Comparison of ENCODE assay signal across 32 mouse cellular contexts in genomic region chr5:53542073-53542472, GRCm38 (mm10).
DNase-seq lines count a peak whose midpoint lies in the region; ATAC-seq and TF ChIP-seq lines count a peak whose summit lies in the region.
"Had no signal": no experiment of that assay in that cellular context is flagged by ENCODE, and none has a peak within 500 bp of the region (broad histone marks: within the 10 kb centered on the region; RNA-seq: fewer than 3 reads in every experiment).

No protein-coding gene starts in this region.

- H3K9ac ChIP-seq in embryonic facial prominence, embryonic 11.5 days (replicated peaks; ENCODE audit: low read length): no peak overlapping the region
- H3K9ac ChIP-seq in midbrain, embryonic 13.5 days (replicated peaks): no peak overlapping the region
- H3K9ac ChIP-seq: heart, embryonic 15.5 days; hindbrain, embryonic 12.5 days; intestine, embryonic 15.5 days; limb, embryonic 13.5 days; liver, postnatal 0 days had no signal

- H3K4me2 ChIP-seq in embryonic facial prominence, embryonic 11.5 days (ENCODE audit: low read depth, low read length): no peak overlapping the region
- H3K4me2 ChIP-seq in midbrain, embryonic 13.5 days (replicated peaks): no peak overlapping the region
- H3K4me2 ChIP-seq: heart, embryonic 15.5 days; hindbrain, embryonic 12.5 days; intestine, embryonic 15.5 days; limb, embryonic 13.5 days; liver, embryonic 11.5 days had no signal

- POLR2A ChIA-PET in Patski (lab: Charles Lee): interaction anchor here (0.5 to 1.7 kb wide), 4 partner anchors 19 to 51 kb away, joined by 3 to 6 read pairs (median 3); no protein-coding TSS in a partner anchor

- H3K27ac ChIP-seq in embryonic facial prominence, embryonic 11.5 days (replicated peaks; ENCODE audit: low read depth, low read length): no peak overlapping the region
- H3K27ac ChIP-seq in midbrain, embryonic 13.5 days: no peak overlapping the region
- H3K27ac ChIP-seq: heart, embryonic 10.5 days; heart, embryonic 15.5 days; hindbrain, embryonic 12.5 days; hindbrain, postnatal 0 days; intestine, embryonic 15.5 days; kidney, postnatal 0 days; limb, embryonic 13.5 days had no signal

- H3K9me3 ChIP-seq in E14TG2a.4 (ENCODE audit: low read length): no peaks in the 10 kb centered on the region
- H3K9me3 ChIP-seq in embryonic facial prominence, embryonic 11.5 days (replicated peaks; ENCODE audit: control insufficient read depth, low read length): no peaks in the 10 kb centered on the region
- H3K9me3 ChIP-seq in midbrain, embryonic 13.5 days: no peaks in the 10 kb centered on the region
- H3K9me3 ChIP-seq: heart, embryonic 10.5 days; heart, embryonic 15.5 days; hindbrain, embryonic 12.5 days; intestine, embryonic 15.5 days; limb, embryonic 13.5 days; megakaryocyte, embryonic 14.5 days had no signal

- peak; percentile 61 for DNase-seq in 3T3-L1 (ENCODE audit: low read depth, low spot score)
- DNase-seq in Patski (ENCODE audit: low read depth, low spot score): no peak
- DNase-seq in embryonic facial prominence, embryonic 11.5 days (ENCODE audit: low spot score): peak; percentile 24
- no peak for DNase-seq in kidney, adult 18-20 months
- DNase-seq in left cerebral cortex, adult 8-10 months (ENCODE audit: low spot score in 2 of 2): no peak
- DNase-seq in spleen, postnatal 10 days (ENCODE audit: low spot score in 2 of 2): no peak
- DNase-seq: adrenal gland, postnatal 25 days; B cell, adult 2 months; cerebellum, adult 18-20 months; cerebellum, postnatal 10 days; gastrocnemius, postnatal 10 days; kidney, adult 8-10 months; layer of hippocampus, postnatal 36 days; liver, postnatal 0 days; lung, postnatal 36 days; midbrain, embryonic 14.5 days; right cerebral cortex, postnatal 25 days; thymus, adult 2 months; thymus, postnatal 36 days had no signal

- in situ Hi-C loops in Patski (cut with MboI; ENCODE audit: low pct_unique_long_range_greater_than_20kb): no loop called here

- WGBS in embryonic facial prominence, embryonic 11.5 days: 41% methylated on average over 1 of the region's 1 CpGs
- 70% methylated on average over 1 of the region's 1 CpGs for WGBS in midbrain, embryonic 13.5 days

- CTCF ChIA-PET in Patski (lab: Charles Lee): interaction anchor here (0.9 to 3.5 kb wide), 4 partner anchors 9 to 186 kb away, joined by 3 to 22 read pairs (median 4); no protein-coding TSS in a partner anchor

- 0 out of 2 replicates have a peak overlapping the region, but pooled peaks have one; percentile 3 for H3K4me3 ChIP-seq in E14TG2a.4 (replicated peaks; ENCODE audit: low read length)
- H3K4me3 ChIP-seq in embryonic facial prominence, embryonic 11.5 days (ENCODE audit: low read depth, low read length): no peak overlapping the region
- H3K4me3 ChIP-seq in midbrain, embryonic 13.5 days (replicated peaks): no peak overlapping the region
- H3K4me3 ChIP-seq: erythroblast, embryonic 14.5 days; heart, embryonic 10.5 days; heart, embryonic 15.5 days; hindbrain, embryonic 12.5 days; intestine, embryonic 15.5 days; limb, embryonic 13.5 days; megakaryocyte, embryonic 14.5 days had no signal

- ATAC-seq in Patski: peak; percentile 51
- ATAC-seq in embryonic facial prominence, embryonic 11.5 days (replicated peaks; ENCODE audit: insufficient number of reproducible peaks, low FRiP score, low TSS enrichment, low read depth): no peak
- no peak for ATAC-seq in midbrain, embryonic 13.5 days
- ATAC-seq: forebrain, embryonic 16.5 days; hindbrain, postnatal 0 days; intestine, embryonic 15.5 days; liver, postnatal 0 days had no signal

- H3K36me3 ChIP-seq in E14TG2a.4 (ENCODE audit: insufficient read depth, low read length): peaks cover 9% of the 10 kb centered on the region
- no peaks in the 10 kb centered on the region for H3K36me3 ChIP-seq in embryonic facial prominence, embryonic 11.5 days (replicated peaks; ENCODE audit: control insufficient read depth, insufficient read depth, low read depth, low read length)
- no peaks in the 10 kb centered on the region for H3K36me3 ChIP-seq in midbrain, embryonic 13.5 days
- H3K36me3 ChIP-seq: heart, embryonic 10.5 days; heart, embryonic 15.5 days; hindbrain, embryonic 12.5 days; intestine, embryonic 15.5 days; limb, embryonic 13.5 days had no signal

- H3K27me3 ChIP-seq in E14TG2a.4 (ENCODE audit: insufficient read depth, low read length) (no peaks in the 10 kb centered on the region), Patski (no peaks in the 10 kb centered on the region)
- H3K27me3 ChIP-seq in embryonic facial prominence, embryonic 11.5 days (ENCODE audit: control insufficient read depth, insufficient read depth, low read length): no peaks in the 10 kb centered on the region
- no peaks in the 10 kb centered on the region for H3K27me3 ChIP-seq in midbrain, embryonic 13.5 days
- H3K27me3 ChIP-seq: heart, embryonic 15.5 days; hindbrain, embryonic 12.5 days; intestine, embryonic 15.5 days; limb, embryonic 13.5 days; megakaryocyte, embryonic 14.5 days had no signal

- peaks cover 97% of the 10 kb centered on the region for H3K4me1 ChIP-seq in E14TG2a.4 (replicated peaks; ENCODE audit: low read depth, low read length)
- H3K4me1 ChIP-seq in embryonic facial prominence, embryonic 11.5 days (ENCODE audit: control insufficient read depth, insufficient read depth, low read length): no peaks in the 10 kb centered on the region
- no peaks in the 10 kb centered on the region for H3K4me1 ChIP-seq in midbrain, embryonic 13.5 days (replicated peaks)
- H3K4me1 ChIP-seq: heart, embryonic 15.5 days; hindbrain, embryonic 12.5 days; intestine, embryonic 15.5 days had no signal

- no peak for TF ChIP-seq CTCF in E14TG2a.4 (conservative IDR thresholded peaks at IDR 0.05; ENCODE audit: low read length)
- TF ChIP-seq CTCF in Patski (IDR thresholded peaks at IDR 0.05): no peak

Comparison
In these comparisons a context has a peak if more than half of its experiments do, and no peak if none do; other contexts are left out.
1. DNase-seq: peak in 3T3-L1 (single experiment) and embryonic facial prominence, embryonic 11.5 days (single experiment); none in Patski (single experiment), kidney, adult 18-20 months (single experiment), left cerebral cortex, adult 8-10 months (0 of 2) and spleen, postnatal 10 days (0 of 2).